Comparison of ENCODE assay signal across 28 mouse cellular contexts in genomic region chr14:62446385-62447213, GRCm38 (mm10). TPM values are rescaled to one million over a fixed set of nuclear protein-coding genes. Genes with fewer than 3 reads are reported as not detected.
A peak's percentile ranks its signal among the peaks of the same experiment; 100 is the strongest.
DNase-seq lines count a peak whose midpoint lies in the region; ATAC-seq lines count a peak whose summit lies in the region.
"Had no signal": no experiment of that assay in that cellular context is flagged by ENCODE, and none has a peak within 500 bp of the region (broad histone marks: within the 10 kb centered on the region; RNA-seq: fewer than 3 reads in every experiment).

No protein-coding gene starts in this region.

- WGBS in forebrain, embryonic 13.5 days = 64% methylated on average over 7 of the region's 7 CpGs
- 79% methylated on average over 7 of the region's 7 CpGs for WGBS in forebrain, embryonic 11.5 days
- 46% methylated on average over 7 of the region's 7 CpGs for WGBS in intestine, embryonic 15.5 days
- WGBS in intestine, embryonic 16.5 days = 43% methylated on average over 7 of the region's 7 CpGs
- WGBS in limb, embryonic 11.5 days = 48% methylated on average over 7 of the region's 7 CpGs

- no peak overlapping the region for H3K4me2 ChIP-seq in forebrain, embryonic 13.5 days
- no peak overlapping the region for H3K4me2 ChIP-seq in forebrain, embryonic 11.5 days (ENCODE audit: low read depth, low read length, severe bottlenecking)
- H3K4me2 ChIP-seq in intestine, embryonic 15.5 days (replicated peaks) = no peak overlapping the region
- no peak overlapping the region for H3K4me2 ChIP-seq in intestine, embryonic 16.5 days (ENCODE audit: low read depth, low read length)
- no peak overlapping the region for H3K4me2 ChIP-seq in limb, embryonic 11.5 days (ENCODE audit: low read depth, severe bottlenecking)
- H3K4me2 ChIP-seq: limb, embryonic 15.5 days; neural tube, embryonic 15.5 days; stomach, embryonic 15.5 days had no signal

- H3K4me3 ChIP-seq in forebrain, embryonic 13.5 days = no peak overlapping the region
- H3K4me3 ChIP-seq in forebrain, embryonic 11.5 days (ENCODE audit: low read depth, low read length) = no peak overlapping the region
- H3K4me3 ChIP-seq in intestine, embryonic 15.5 days (replicated peaks) = no peak overlapping the region
- H3K4me3 ChIP-seq in intestine, embryonic 16.5 days (ENCODE audit: low read length) = no peak overlapping the region
- no peak overlapping the region for H3K4me3 ChIP-seq in limb, embryonic 11.5 days (ENCODE audit: low read depth, low read length)
- H3K4me3 ChIP-seq: embryonic facial prominence, embryonic 10.5 days; heart, adult 2 months; left cerebral cortex, adult 2 months; limb, embryonic 15.5 days; neural tube, embryonic 15.5 days; stomach, embryonic 15.5 days had no signal

- peaks cover 16% of the 10 kb centered on the region for H3K4me1 ChIP-seq in forebrain, embryonic 13.5 days
- H3K4me1 ChIP-seq in forebrain, embryonic 11.5 days (replicated peaks; ENCODE audit: control insufficient read depth, insufficient read depth, low read length) = no peaks in the 10 kb centered on the region
- H3K4me1 ChIP-seq in intestine, embryonic 15.5 days (replicated peaks) = no peaks in the 10 kb centered on the region; the same call in 1 of the 2 replicates
- peaks cover 6% of the 10 kb centered on the region; the same call in 1 of the 2 replicates for H3K4me1 ChIP-seq in intestine, embryonic 16.5 days (ENCODE audit: control insufficient read depth, insufficient read depth, low read length)
- H3K4me1 ChIP-seq in limb, embryonic 11.5 days (ENCODE audit: control insufficient read depth, insufficient read depth, low read length) = peaks cover 2% of the 10 kb centered on the region
- H3K4me1 ChIP-seq: limb, embryonic 15.5 days; neural tube, embryonic 15.5 days; stomach, embryonic 15.5 days had no signal

- DNase-seq in forebrain, embryonic 11.5 days (ENCODE audit: low spot score) = no peak
- peak; percentile 6 for DNase-seq in embryo, embryonic 9.5 days (ENCODE audit: extremely low spot score)
- peak; percentile 28 for DNase-seq in limb, embryonic 11.5 days (ENCODE audit: low spot score)
- DNase-seq in left cerebral cortex, adult 11 months (ENCODE audit: low spot score) = no peak
- DNase-seq in adrenal gland, postnatal 25 days = no peak
- DNase-seq: adrenal gland, postnatal 10 days; gastrocnemius, postnatal 10 days; heart, adult 2 months; heart, postnatal 4 days; kidney, postnatal 25 days; lung, postnatal 14 days; right cerebral cortex, postnatal 14 days; thymus, adult 18-20 months; thymus, postnatal 4 days had no signal

- H3K36me3 ChIP-seq in forebrain, embryonic 13.5 days (ENCODE audit: poor library complexity, severe bottlenecking) = no peaks in the 10 kb centered on the region
- no peaks in the 10 kb centered on the region for H3K36me3 ChIP-seq in forebrain, embryonic 11.5 days (ENCODE audit: control insufficient read depth, insufficient read depth, low read length)
- H3K36me3 ChIP-seq in intestine, embryonic 15.5 days = no peaks in the 10 kb centered on the region
- no peaks in the 10 kb centered on the region for H3K36me3 ChIP-seq in intestine, embryonic 16.5 days (ENCODE audit: control insufficient read depth, insufficient read depth, low read length)
- H3K36me3 ChIP-seq in limb, embryonic 11.5 days (ENCODE audit: control insufficient read depth, insufficient read depth, low read length) = no peaks in the 10 kb centered on the region
- H3K36me3 ChIP-seq: embryonic facial prominence, embryonic 10.5 days; limb, embryonic 15.5 days; neural tube, embryonic 15.5 days; stomach, embryonic 15.5 days had no signal

- H3K27ac ChIP-seq in forebrain, embryonic 13.5 days = peak overlapping the region; percentile 62
- no peak overlapping the region for H3K27ac ChIP-seq in forebrain, embryonic 11.5 days (ENCODE audit: low read depth, low read length)
- H3K27ac ChIP-seq in intestine, embryonic 15.5 days = no peak overlapping the region
- H3K27ac ChIP-seq in intestine, embryonic 16.5 days (ENCODE audit: low read length) = no peak overlapping the region
- no peak overlapping the region for H3K27ac ChIP-seq in limb, embryonic 11.5 days (replicated peaks; ENCODE audit: low read depth, low read length)
- H3K27ac ChIP-seq: heart, adult 2 months; left cerebral cortex, adult 2 months; limb, embryonic 15.5 days; neural tube, embryonic 15.5 days; stomach, embryonic 15.5 days had no signal

- H3K27me3 ChIP-seq in forebrain, embryonic 13.5 days = no peaks in the 10 kb centered on the region
- no peaks in the 10 kb centered on the region for H3K27me3 ChIP-seq in forebrain, embryonic 11.5 days (ENCODE audit: control insufficient read depth, insufficient read depth, low read length)
- H3K27me3 ChIP-seq in intestine, embryonic 15.5 days (replicated peaks) = no peaks in the 10 kb centered on the region
- H3K27me3 ChIP-seq in intestine, embryonic 16.5 days (replicated peaks; ENCODE audit: control insufficient read depth, insufficient read depth, low read length) = no peaks in the 10 kb centered on the region
- H3K27me3 ChIP-seq in limb, embryonic 11.5 days (ENCODE audit: control insufficient read depth, insufficient read depth, low read length) = no peaks in the 10 kb centered on the region
- H3K27me3 ChIP-seq: limb, embryonic 15.5 days; neural tube, embryonic 15.5 days; stomach, embryonic 15.5 days had no signal

- H3K9me3 ChIP-seq in forebrain, embryonic 13.5 days (replicated peaks) = no peaks in the 10 kb centered on the region
- H3K9me3 ChIP-seq in forebrain, embryonic 11.5 days (ENCODE audit: control insufficient read depth, low read length) = no peaks in the 10 kb centered on the region
- H3K9me3 ChIP-seq in intestine, embryonic 15.5 days = no peaks in the 10 kb centered on the region
- H3K9me3 ChIP-seq in intestine, embryonic 16.5 days (ENCODE audit: control insufficient read depth, low read length) = no peaks in the 10 kb centered on the region
- no peaks in the 10 kb centered on the region for H3K9me3 ChIP-seq in limb, embryonic 11.5 days (ENCODE audit: control insufficient read depth, low read length)
- H3K9me3 ChIP-seq: embryonic facial prominence, embryonic 10.5 days; limb, embryonic 15.5 days; neural tube, embryonic 15.5 days; stomach, embryonic 15.5 days had no signal

- H3K9ac ChIP-seq in forebrain, embryonic 13.5 days = no peak overlapping the region
- H3K9ac ChIP-seq in forebrain, embryonic 11.5 days (ENCODE audit: low read length) = no peak overlapping the region
- H3K9ac ChIP-seq in intestine, embryonic 15.5 days = no peak overlapping the region
- no peak overlapping the region for H3K9ac ChIP-seq in intestine, embryonic 16.5 days (ENCODE audit: low read depth, low read length)
- no peak overlapping the region for H3K9ac ChIP-seq in limb, embryonic 11.5 days (ENCODE audit: low read length)
- H3K9ac ChIP-seq: limb, embryonic 15.5 days; neural tube, embryonic 15.5 days; stomach, embryonic 15.5 days had no signal

- ATAC-seq in forebrain, embryonic 13.5 days = peak; percentile 53
- no peak for ATAC-seq in forebrain, embryonic 11.5 days (replicated peaks; ENCODE audit: low FRiP score)
- ATAC-seq in intestine, embryonic 15.5 days = peak; percentile 28; the same call in 1 of the 2 replicates
- ATAC-seq in intestine, embryonic 16.5 days = no peak
- ATAC-seq in limb, embryonic 11.5 days (ENCODE audit: insufficient number of reproducible peaks, low FRiP score, low TSS enrichment, low read depth) = no peak
- ATAC-seq: activated CD4-positive, CD25-positive, alpha-beta regulatory T cell, adult 4 months; midbrain, embryonic 16.5 days had no signal

RNA-seq across cellular contexts. Expression of gene Gucy1b2, which starts 9.5 kb away (rescaled TPM):
- polyA plus RNA-seq in forebrain, embryonic 13.5 days (2015; fragmentation: Nextera tagmentation; extraction: Ambion mirVana) = 4.6 and 5.1 TPM in 2 replicates
- polyA plus RNA-seq in forebrain, embryonic 11.5 days (2014; fragmentation: Nextera tagmentation; extraction: Ambion mirVana) = 0.52 and 1.1 TPM in 2 replicates
- not detected in 2 replicates for polyA plus RNA-seq in intestine, embryonic 15.5 days (2015; fragmentation: Nextera tagmentation; extraction: Ambion mirVana)
- polyA plus RNA-seq in intestine, embryonic 16.5 days (2015; fragmentation: Nextera tagmentation; extraction: Ambion mirVana) = 0.06 TPM in 1 of 2 replicates, not detected in the other
- polyA plus RNA-seq in limb, embryonic 11.5 days (2014; fragmentation: Nextera tagmentation; extraction: Ambion mirVana) = 0.05 and 0.20 TPM in 2 replicates
- total RNA-seq in adrenal gland, postnatal 25 days (2021) = 0.90 and 1.3 TPM in 2 replicates
- total RNA-seq: ES-E14; gastrocnemius, postnatal 10 days; megakaryocyte-erythroid progenitor cell, adult 5-6 weeks had no signal
- polyA plus RNA-seq: activated CD4-positive, CD25-positive, alpha-beta regulatory T cell, adult 4 months; embryonic facial prominence, embryonic 10.5 days; liver, embryonic 16.5 days; spleen, adult 2 months had no signal

Comparison
In these comparisons a context has a peak if more than half of its experiments do, and no peak if none do; other contexts are left out.
1. ATAC-seq: peak in forebrain, embryonic 13.5 days (single experiment) and intestine, embryonic 15.5 days (single experiment); none in forebrain, embryonic 11.5 days (single experiment), intestine, embryonic 16.5 days (single experiment) and limb, embryonic 11.5 days (single experiment).
2. DNase-seq: peak in embryo, embryonic 9.5 days (single experiment) and limb, embryonic 11.5 days (single experiment); none in forebrain, embryonic 11.5 days (single experiment), left cerebral cortex, adult 11 months (single experiment) and adrenal gland, postnatal 25 days (single experiment).